Mouse (Mus musculus) neutrophil, adult 5-6 weeks (primary cell): Measurements from ENCODE around the gene Bnip3. TPM values are rescaled to one million over a fixed set of nuclear protein-coding genes. Genes with fewer than 3 reads are reported as not detected.

Experiments
- ATAC-seq: fragments of 151-379, 151-347 bp; 2 replicates; pipeline ENCODE4 v1.8.0; 2017; ENCODE audit warnings: mild to moderate bottlenecking, moderate TSS enrichment; ENCODE audit not compliant: insufficient number of reproducible peaks, poor library complexity, low FRiP score, severe bottlenecking; ENCODE audit errors: extremely low read depth
- total RNA-seq: library from RNA; stranded (forward); fragments of 200-1000 nt; gene quantifications from 2 replicates; pipeline ENCODE4 v1.2.3, GENCODE M21; 2017

The Bnip3 gene
- total RNA-seq, 1 experiment from 2014 or later = 54.7 TPM

DNA sequence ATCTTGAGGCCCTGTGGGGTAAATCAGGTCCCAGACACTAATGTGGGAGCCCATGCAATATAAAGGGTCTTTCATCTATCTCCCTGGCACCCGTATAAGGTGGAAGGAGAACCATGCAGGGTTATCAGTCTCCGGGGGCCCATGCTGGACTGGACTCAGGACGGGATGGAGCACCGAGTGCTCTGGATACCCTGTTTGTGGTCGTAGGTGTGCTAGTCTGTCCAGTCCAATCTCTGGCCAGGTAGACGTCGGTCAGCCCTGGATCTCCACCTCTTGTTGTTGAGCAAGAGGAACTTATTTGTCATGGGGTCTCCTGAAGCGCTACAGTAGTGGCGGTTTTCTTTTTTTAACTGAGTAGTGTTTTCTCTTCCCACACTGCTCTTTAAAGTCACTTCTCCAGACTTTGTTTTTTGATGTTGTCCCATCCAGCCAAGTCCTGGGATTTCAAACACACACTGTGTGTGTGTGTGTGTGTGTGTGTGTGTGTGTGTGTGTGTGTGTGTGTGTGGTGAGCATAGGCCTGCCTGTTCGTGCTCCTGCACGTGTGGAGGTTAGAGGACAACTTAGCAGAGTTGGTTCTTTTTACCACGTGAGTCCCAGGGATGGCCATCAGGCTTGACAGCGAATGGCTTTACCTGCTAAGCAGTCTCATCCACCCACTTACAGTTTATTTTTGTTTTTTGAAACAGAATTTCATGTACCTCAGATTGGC, 61.8 kb downstream of the Bnip3 start:
- no peak for ATAC-seq

DNA sequence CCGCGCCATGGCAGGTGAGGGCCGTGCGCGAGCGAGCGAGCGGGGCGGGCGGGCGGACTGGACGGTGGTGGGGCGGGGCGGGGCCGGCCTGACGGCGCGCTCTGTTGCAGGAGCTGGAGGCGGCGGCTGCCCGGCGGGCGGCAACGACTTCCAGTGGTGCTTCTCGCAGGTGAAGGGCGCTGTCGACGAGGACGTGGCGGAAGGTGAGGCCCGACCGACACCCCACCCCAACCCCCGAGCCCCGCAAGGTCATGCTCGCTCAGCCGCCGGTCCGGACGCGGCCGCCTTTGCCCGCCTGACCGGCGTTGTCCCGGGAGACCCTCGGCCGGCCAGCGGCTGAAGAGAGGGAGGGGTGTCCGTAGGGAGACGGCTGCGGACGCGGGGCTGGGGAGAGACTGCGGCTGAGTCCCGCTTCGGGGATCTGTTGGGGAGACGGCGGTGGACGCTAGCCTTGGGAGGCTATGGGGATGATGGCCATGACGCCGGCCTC, 62.8 kb downstream of the Bnip3 start:
- ATAC-seq = no peak

DNA sequence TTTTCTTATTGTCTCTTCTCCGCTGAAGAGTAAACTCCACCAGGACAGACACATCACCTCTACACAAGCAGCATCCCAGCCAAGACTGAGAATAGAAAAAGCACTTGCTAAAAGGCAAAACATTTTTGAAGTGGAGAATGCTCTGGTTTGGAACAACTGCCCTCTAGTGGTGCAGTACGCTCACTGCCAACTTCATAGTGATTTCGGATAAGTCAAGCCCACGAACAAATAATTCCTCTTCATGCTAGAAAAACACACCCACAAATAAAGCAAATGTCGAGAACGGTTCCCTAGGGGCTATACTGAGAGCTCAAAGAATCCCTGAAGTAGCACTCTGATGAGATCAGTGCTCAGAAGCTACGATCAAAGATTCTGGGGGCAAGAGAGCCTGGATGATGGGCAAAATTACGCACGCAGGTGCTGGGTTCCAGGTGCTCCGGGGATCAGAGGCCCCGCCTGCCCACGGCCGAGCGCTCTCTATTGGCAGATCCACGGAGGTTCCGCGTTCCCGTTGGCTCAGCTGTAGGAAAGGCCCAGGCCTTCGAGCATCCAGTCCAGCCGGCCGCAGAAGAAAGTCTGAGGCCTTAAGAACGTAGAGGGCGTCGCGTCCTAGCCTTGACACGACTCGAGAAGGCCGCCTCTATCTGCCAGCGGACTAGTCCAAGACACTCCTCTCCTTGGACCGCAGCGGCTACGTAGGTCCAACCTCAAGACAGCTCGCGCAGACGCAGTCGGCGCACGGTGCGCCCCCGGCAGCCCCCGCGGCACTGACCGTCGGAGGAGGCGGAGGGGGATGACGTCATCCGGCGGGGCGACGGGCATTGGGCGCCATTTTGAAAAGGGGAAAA, 63.6 kb downstream of the Bnip3 start, which contains the start of the genes Ppp2r2d and Mapk1ip1:
Gene Ppp2r2d, plus strand, starts transcription at position 536 of the 848 bp plus-strand sequence.
Gene Mapk1ip1, minus strand, starts transcription at position 730 of the 848 bp plus-strand sequence.
- peak; percentile 79 for ATAC-seq

- ATAC-seq = no peak
Observed at GRCm38 (mm10) chr7:138845111-138845510, 64.2 kb downstream of the Bnip3 start.

- no peak for ATAC-seq
Observed at GRCm38 (mm10) chr7:138843421-138843820, 65.9 kb downstream of the Bnip3 start.

GRCm38 (mm10) chr7:138841436-138842151, 67.7 kb downstream of the Bnip3 start:
- no peak for ATAC-seq

Other genes starting within 250 kb of the Bnip3 start
- 48.0 and 58.1 TPM in 2 replicates for gene Ppp2r2d, start 63.4 kb downstream of the Bnip3 start, total RNA-seq
- 41.7 and 49.3 TPM in 2 replicates for gene Mapk1ip1, start 63.2 kb downstream of the Bnip3 start, total RNA-seq
- not detected in 2 replicates for gene Jakmip3, start 31.2 kb upstream of the Bnip3 start, total RNA-seq
- not detected in 2 replicates for gene Dpysl4, start 176.5 kb upstream of the Bnip3 start, total RNA-seq